Mouse (Mus musculus) right cerebral cortex, adult 18-20 months (tissue): Measurements from ENCODE around the gene Gm156.
"Not testable (repeated sequence)": the region's sequence is repeated elsewhere in the genome, so short reads cannot be mapped to it uniquely, and the experiment has no call there.

ENCODE experiments used
- DNase-seq: peaks from one replicate; pipeline ENCODE4 v3.0.0; 2022; ENCODE audit warnings: mixed read lengths

Gene Gm156

GRCm38 (mm10) chr6:129784170-129784569, at the start of gene Gm156:
Gm156 (minus strand) TSS chr6:129784270.
- DNase-seq = not testable (repeated sequence)

- DNase-seq = no peak
Observed at GRCm38 (mm10) chr6:129825559-129825958, 41.5 kb upstream of the Gm156 start.

GRCm38 (mm10) chr6:129824004-129824403, 39.9 kb upstream of the Gm156 start:
- DNase-seq = no peak

GRCm38 (mm10) chr6:129817731-129818130, 33.7 kb upstream of the Gm156 start:
- DNase-seq = no peak

GRCm38 (mm10) chr6:129747654-129748032, 36.4 kb downstream of the Gm156 start:
- DNase-seq = no peak

GRCm38 (mm10) chr6:129747016-129747653, 36.9 kb downstream of the Gm156 start:
- DNase-seq = no peak

- DNase-seq = no peak
Observed at GRCm38 (mm10) chr6:129746151-129746550, 37.9 kb downstream of the Gm156 start.

GRCm38 (mm10) chr6:129740069-129740721, 43.9 kb downstream of the Gm156 start, which contains the start of gene Klri2:
Klri2 (minus strand) TSS chr6:129740484.
- no peak for DNase-seq

GRCm38 (mm10) chr6:129736414-129736813, 47.7 kb downstream of the Gm156 start:
- DNase-seq = no peak

GRCm38 (mm10) chr6:129727237-129727636, 56.8 kb downstream of the Gm156 start:
- DNase-seq = no peak

GRCm38 (mm10) chr6:129721390-129721789, 62.7 kb downstream of the Gm156 start:
- DNase-seq = no peak

- DNase-seq = no peak
Observed at GRCm38 (mm10) chr6:129720487-129720886, 63.6 kb downstream of the Gm156 start.

- DNase-seq = no peak
Observed at GRCm38 (mm10) chr6:129717032-129717431, 67.0 kb downstream of the Gm156 start, which contains the start of gene Klri1. Klri1 (minus strand) TSS chr6:129717132.
